Mouse (Mus musculus) MEL (cell line): ENCODE measurements around the gene Hipk4. TPM values are rescaled to one million over a fixed set of nuclear protein-coding genes. Genes with fewer than 3 reads are reported as not detected.
A peak's percentile ranks its signal among the peaks of the same experiment; 100 is the strongest.

Experiments used
- DNase-seq: peaks from one replicate; pipeline ENCODE4 v3.0.0; 2011; ENCODE audit warnings: low read depth, low spot score
- H3K27ac ChIP-seq: 2 replicates; pipeline ENCODE4 v1.5.1; 2012; ENCODE audit warnings: low read depth, mild to moderate bottlenecking, control low read depth, low read length, moderate library complexity; ENCODE audit not compliant: control insufficient read depth
- H3K27me3 ChIP-seq, 2 experiments: fragments of 150-350 bp in 1 of 2; sonication (generic) in 1 of 2; 2 replicates each; pipeline ENCODE4 v1.6.1; 2012; ENCODE audit warnings: low read length in 2 of 2, mild to moderate bottlenecking in 2 of 2, improper control_type of control experiment in 1 of 2, moderate library complexity in 1 of 2; ENCODE audit not compliant: insufficient read depth in 2 of 2, control insufficient read depth in 1 of 2
- H3K36me3 ChIP-seq, 2 experiments: 2 replicates each; pipeline ENCODE4 v1.6.1; 2012 to 2014; ENCODE audit warnings: low read length in 2 of 2, improper control_type of control experiment in 1 of 2, inconsistent platforms in 1 of 2, mild to moderate bottlenecking in 1 of 2; ENCODE audit not compliant: insufficient read depth in 2 of 2, control insufficient read depth in 1 of 2
- H3K4me1 ChIP-seq, 2 experiments: fragments of 150-350 bp in 1 of 2; sonication (generic) in 1 of 2; 2 replicates each; pipeline ENCODE4 v1.6.1; 2012; ENCODE audit warnings: low read length in 2 of 2, improper control_type of control experiment in 1 of 2, mild to moderate bottlenecking in 1 of 2; ENCODE audit not compliant: insufficient read depth in 2 of 2, control insufficient read depth in 1 of 2
- H3K4me3 ChIP-seq, 2 experiments: fragments of 150-350 bp in 1 of 2; sonication (generic) in 1 of 2; 2 replicates each; pipeline ENCODE4 v1.5.1; 2012; ENCODE audit warnings: low read depth in 2 of 2, low read length in 2 of 2, mild to moderate bottlenecking in 2 of 2, moderate library complexity in 2 of 2, control low read depth in 1 of 2, improper control_type of control experiment in 1 of 2; ENCODE audit not compliant: control insufficient read depth in 1 of 2, insufficient read depth in 1 of 2
- H3K79me2 ChIP-seq: 2 replicates; pipeline ENCODE4 v1.6.1; 2012; ENCODE audit warnings: mild to moderate bottlenecking, low read length, moderate library complexity; ENCODE audit not compliant: control insufficient read depth, poor library complexity, insufficient read depth
- H3K9ac ChIP-seq: 2 replicates; pipeline ENCODE4 v1.6.1; 2012; ENCODE audit warnings: low read depth, mild to moderate bottlenecking, control low read depth, low read length, moderate library complexity; ENCODE audit not compliant: control insufficient read depth, poor library complexity, severe bottlenecking
- H3K9me3 ChIP-seq: fragments of 150-350 bp; sonication (generic); replicated peaks from 2 replicates; pipeline ENCODE4 v1.6.1; 2012; ENCODE audit warnings: mild to moderate bottlenecking, low read length, improper control_type of control experiment, moderate library complexity; ENCODE audit not compliant: insufficient read depth
- BHLHE40 ChIP-seq: IDR thresholded peaks from 2 replicates; pipeline ENCODE4 v1.6.1; 2012; ENCODE audit warnings: low read depth, mild to moderate bottlenecking, inconsistent platforms, low read length, improper control_type of control experiment, borderline replicate concordance
- CTCF ChIP-seq, 3 experiments: IDR thresholded peaks in 2 of 3; conservative IDR thresholded peaks in 1 of 3; 2 replicates each; pipeline ENCODE4 v1.5.1; 2011 to 2012; ENCODE audit warnings: low read length in 3 of 3, low read depth in 2 of 3, mild to moderate bottlenecking in 2 of 3, improper control_type of control experiment in 1 of 3, inconsistent platforms in 1 of 3, mixed read lengths in 1 of 3, moderate library complexity in 1 of 3; ENCODE audit not compliant: control insufficient read depth in 1 of 3, insufficient read depth in 1 of 3, poor library complexity in 1 of 3, severe bottlenecking in 1 of 3
- E2F4 ChIP-seq: IDR thresholded peaks from 2 replicates; pipeline ENCODE4 v1.6.1; 2011; ENCODE audit warnings: low read depth, low read length, improper control_type of control experiment, borderline replicate concordance
- ELF1 ChIP-seq: IDR thresholded peaks from 2 replicates; pipeline ENCODE4 v1.6.1; 2014; ENCODE audit warnings: low read depth, mild to moderate bottlenecking, inconsistent platforms, low read length, improper control_type of control experiment, moderate library complexity
- EP300 ChIP-seq, 2 experiments: IDR thresholded peaks; 2 replicates each; pipeline ENCODE4 v1.6.1; 2011; ENCODE audit warnings: improper control_type of control experiment in 2 of 2, low read length in 2 of 2, low read depth in 1 of 2, mild to moderate bottlenecking in 1 of 2
- ETS1 ChIP-seq: IDR thresholded peaks from 2 replicates; pipeline ENCODE4 v1.6.1; 2012; ENCODE audit warnings: low read depth, mild to moderate bottlenecking, inconsistent platforms, low read length, improper control_type of control experiment, moderate library complexity
- JUND ChIP-seq: IDR thresholded peaks from 2 replicates; pipeline ENCODE4 v1.6.1; 2011; ENCODE audit warnings: low read depth, mild to moderate bottlenecking, improper control_type of control experiment, low read length
- MAFK ChIP-seq: IDR thresholded peaks from 2 replicates; pipeline ENCODE4 v1.6.1; 2011; ENCODE audit warnings: low read depth, mild to moderate bottlenecking, low read length, improper control_type of control experiment, borderline replicate concordance
- MXI1 ChIP-seq: IDR thresholded peaks from 2 replicates; pipeline ENCODE4 v1.6.1; 2011; ENCODE audit warnings: mild to moderate bottlenecking, low read depth, low read length, improper control_type of control experiment
- MYC ChIP-seq: IDR thresholded peaks from 2 replicates; pipeline ENCODE4 v1.6.1; 2011; ENCODE audit warnings: low read depth, mild to moderate bottlenecking, low read length, improper control_type of control experiment, moderate library complexity
- NELFE ChIP-seq: IDR thresholded peaks from 2 replicates; pipeline ENCODE4 v1.6.1; 2011; ENCODE audit warnings: low read depth, low read length, improper control_type of control experiment
- NRF1 ChIP-seq: IDR thresholded peaks from 2 replicates; pipeline ENCODE4 v1.6.1; 2014; ENCODE audit warnings: low read depth, mild to moderate bottlenecking, inconsistent platforms, low read length, improper control_type of control experiment, moderate library complexity; ENCODE audit not compliant: poor library complexity, insufficient read depth, severe bottlenecking
- POLR2A ChIP-seq, 2 experiments: IDR thresholded peaks; 2 replicates each; pipeline ENCODE4 v1.6.1; 2011 to 2012; ENCODE audit warnings: low read length in 2 of 2, mild to moderate bottlenecking in 2 of 2, control low read depth in 1 of 2, improper control_type of control experiment in 1 of 2, low read depth in 1 of 2, moderate library complexity in 1 of 2; ENCODE audit not compliant: control insufficient read depth in 1 of 2, insufficient read depth in 1 of 2, poor library complexity in 1 of 2
- RAD21 ChIP-seq: IDR thresholded peaks from 2 replicates; pipeline ENCODE4 v1.6.1; 2011; ENCODE audit warnings: mild to moderate bottlenecking, low read depth, low read length, improper control_type of control experiment
- RCOR1 ChIP-seq: IDR thresholded peaks from 2 replicates; pipeline ENCODE4 v1.6.1; 2012; ENCODE audit warnings: low read depth, mild to moderate bottlenecking, inconsistent platforms, low read length, improper control_type of control experiment
- SMC3 ChIP-seq: IDR thresholded peaks from 2 replicates; pipeline ENCODE4 v1.6.1; 2011; ENCODE audit warnings: low read depth, low read length, improper control_type of control experiment
- TBP ChIP-seq: IDR thresholded peaks from 2 replicates; pipeline ENCODE4 v1.8.0; 2011; ENCODE audit warnings: low read depth, low read length, improper control_type of control experiment
- TCF12 ChIP-seq: IDR thresholded peaks from 2 replicates; pipeline ENCODE4 v1.6.1; 2014; ENCODE audit warnings: low read depth, mild to moderate bottlenecking, inconsistent platforms, low read length, improper control_type of control experiment, moderate library complexity
- UBTF ChIP-seq: IDR thresholded peaks from 2 replicates; pipeline ENCODE4 v1.6.1; 2012; ENCODE audit warnings: low read depth, mild to moderate bottlenecking, inconsistent platforms, low read length, improper control_type of control experiment, moderate library complexity, borderline replicate concordance; ENCODE audit not compliant: insufficient read depth
- ZC3H11A ChIP-seq: IDR thresholded peaks from 2 replicates; pipeline ENCODE4 v1.6.1; 2012; ENCODE audit warnings: low read depth, mild to moderate bottlenecking, inconsistent platforms, low read length, improper control_type of control experiment
- ZKSCAN1 ChIP-seq: IDR thresholded peaks from 2 replicates; pipeline ENCODE4 v1.6.1; 2012; ENCODE audit warnings: low read depth, mild to moderate bottlenecking, inconsistent platforms, low read length, improper control_type of control experiment, moderate library complexity
- ZNF384 ChIP-seq: IDR thresholded peaks from 2 replicates; pipeline ENCODE4 v1.6.1; 2012; ENCODE audit warnings: low read depth, mild to moderate bottlenecking, inconsistent platforms, low read length, improper control_type of control experiment
- polyA plus RNA-seq, 2 experiments: library from polyadenylated mRNA; stranded (reverse) in 1 of 2; unstranded in 1 of 2; fragments of >175 nt in 1 of 2; fragments of >200 nt in 1 of 2; gene quantifications; 2 replicates each; pipeline versions ENCODE4 v1.2.1 to v1.2.4; 2012; ENCODE audit warnings: low replicate concordance in 2 of 2, low read depth in 1 of 2; ENCODE audit not compliant: insufficient read length in 2 of 2, insufficient read depth in 1 of 2, missing spikeins in 1 of 2
- total RNA-seq: library from RNA; depleted of rRNA; stranded (reverse); fragments of 300-350 nt; gene quantifications from 2 replicates; pipeline ENCODE4 v1.2.3, GENCODE M21; 2012

Hipk4 gene
- total and polyA plus RNA-seq, 3 experiments = 0.26 TPM; not detected in 2

DNA sequence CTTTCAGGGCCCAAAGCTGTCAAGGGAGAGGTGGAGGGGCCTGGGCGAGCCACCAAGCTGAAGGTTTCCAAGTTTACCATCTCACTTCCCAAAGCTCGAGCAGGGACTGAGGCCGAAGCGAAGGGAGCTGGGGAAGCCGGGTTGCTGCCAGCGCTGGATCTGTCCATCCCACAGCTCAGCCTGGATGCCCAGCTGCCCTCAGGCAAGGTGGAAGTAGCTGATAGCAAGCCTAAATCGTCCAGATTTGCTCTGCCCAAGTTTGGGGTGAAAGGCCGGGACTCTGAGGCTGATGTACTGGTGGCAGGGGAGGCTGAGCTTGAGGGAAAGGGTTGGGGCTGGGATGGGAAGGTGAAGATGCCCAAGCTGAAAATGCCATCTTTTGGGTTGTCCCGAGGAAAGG lies 4.8 kb upstream of the Hipk4 start:
- Histone ChIP-seq H3K36me3 (no peaks in the 10 kb centered on the region), H3K9me3 (no peaks in the 10 kb centered on the region), H3K27me3 (no peaks in the 10 kb centered on the region), H3K79me2 (no peaks in the 10 kb centered on the region), H3K4me1 (0 out of 4 replicates have a peak, but pooled peaks cover 0 to 3% of the 10 kb centered on the region in 2 experiments), H3K9ac (no peak overlapping the region), H3K4me3 (no peak overlapping the region), H3K27ac (no peak overlapping the region)
- no peak for DNase-seq
- TF ChIP-seq SMC3 (no peak), BHLHE40 (no peak), ZKSCAN1 (no peak)

DNA sequence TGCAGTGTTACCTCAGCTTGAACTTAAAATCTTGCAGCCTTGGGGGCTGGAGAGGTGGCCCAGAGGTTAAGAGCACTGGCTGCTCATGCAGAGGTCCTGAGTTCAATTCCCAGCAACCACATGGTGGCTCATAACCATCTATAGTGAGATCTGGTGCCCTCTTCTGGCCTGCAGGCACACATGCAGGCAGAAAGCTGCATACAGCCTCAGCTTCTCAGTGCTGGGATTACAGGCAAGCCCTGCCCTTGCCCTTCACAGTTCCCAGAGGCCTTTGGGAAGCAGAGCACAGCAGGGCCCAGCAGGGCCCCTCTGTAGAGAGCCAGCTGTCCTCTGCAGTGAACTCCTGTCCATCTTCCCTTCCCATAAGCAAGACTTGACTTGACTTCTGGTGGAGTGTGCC lies 3.0 kb upstream of the Hipk4 start:
- DNase-seq = peak; percentile 43
- H3K79me2 ChIP-seq = no peaks in the 10 kb centered on the region
- no peak overlapping the region for H3K9ac ChIP-seq
- H3K4me1 ChIP-seq = 0 out of 4 replicates have a peak, but pooled peaks cover 0 to 3% of the 10 kb centered on the region in 2 experiments
- H3K27ac ChIP-seq = no peak overlapping the region
- no peaks in the 10 kb centered on the region for H3K36me3 ChIP-seq
- H3K27me3 ChIP-seq = no peaks in the 10 kb centered on the region
- no peaks in the 10 kb centered on the region for H3K9me3 ChIP-seq
- TF ChIP-seq ETS1 (no peak), RAD21 (peak; percentile 38), SMC3 (peak; percentile 38), MXI1 (no peak), MYC (0 out of 2 replicates have a peak, but pooled peaks have one; percentile 33), CTCF (IDR thresholded peaks at IDR 0.05 in 2 of 3, conservative IDR thresholded peaks at IDR 0.05 in 1 of 3; ENCODE audit: control insufficient read depth in 1 of 3, insufficient read depth in 1 of 3, low read depth in 2 of 3, low read length in 3 of 3, poor library complexity in 1 of 3, severe bottlenecking in 1 of 3) (peak; percentile 12 to 56 (median 48); a peak in 5 of 6 replicates)
- no peak overlapping the region for H3K4me3 ChIP-seq

DNA sequence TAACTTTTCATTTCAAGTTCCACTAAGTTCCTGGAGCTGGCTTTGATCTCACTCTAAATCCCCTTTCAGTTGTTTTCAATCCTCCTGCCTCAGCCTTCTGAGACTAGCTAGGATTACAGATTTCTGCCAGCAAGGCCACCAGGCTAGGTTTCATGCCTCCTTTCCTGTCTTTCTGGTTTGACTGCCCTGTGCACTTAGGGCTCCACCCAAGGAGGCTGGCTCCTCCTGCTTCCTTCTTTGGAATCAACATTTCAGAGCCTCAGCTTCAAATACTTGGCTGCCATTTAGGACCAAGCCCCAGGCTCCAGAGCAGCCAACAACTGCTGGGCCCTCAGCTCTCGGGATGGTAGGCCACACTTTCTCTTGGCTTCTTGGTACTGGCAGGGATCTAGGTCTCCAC lies 2.5 kb upstream of the Hipk4 start:
- H3K9ac ChIP-seq = no peak overlapping the region
- no peaks in the 10 kb centered on the region for H3K27me3 ChIP-seq
- no peaks in the 10 kb centered on the region for H3K79me2 ChIP-seq
- no peak overlapping the region for H3K27ac ChIP-seq
- no peak for DNase-seq
- no peak overlapping the region for H3K4me3 ChIP-seq
- no peaks in the 10 kb centered on the region for H3K36me3 ChIP-seq
- TF ChIP-seq MYC = no peak
- no peak for TF ChIP-seq ELF1
- no peak for TF ChIP-seq ETS1
- TF ChIP-seq NELFE = no peak
- no peak for TF ChIP-seq UBTF
- TF ChIP-seq NRF1 = no peak
- no peak for TF ChIP-seq TBP
- no peak for TF ChIP-seq RCOR1
- no peak for TF ChIP-seq ZKSCAN1
- no peak for TF ChIP-seq E2F4
- TF ChIP-seq POLR2A (IDR thresholded peaks at IDR 0.05; ENCODE audit: control insufficient read depth in 1 of 2, insufficient read depth in 1 of 2, low read depth in 1 of 2, low read length in 2 of 2, poor library complexity in 1 of 2) = no peak
- no peak for TF ChIP-seq JUND
- TF ChIP-seq EP300 (IDR thresholded peaks at IDR 0.05; ENCODE audit: low read depth in 1 of 2, low read length in 2 of 2) = no peak
- TF ChIP-seq ZC3H11A = no peak
- TF ChIP-seq ZNF384 = no peak
- no peak for TF ChIP-seq MAFK
- TF ChIP-seq TCF12 = no peak
- 0 out of 4 replicates have a peak, but pooled peaks cover 0 to 3% of the 10 kb centered on the region in 2 experiments for H3K4me1 ChIP-seq
- no peaks in the 10 kb centered on the region for H3K9me3 ChIP-seq
